ENCODE assay signal across 9 mouse cellular contexts in genomic region chr13:13523625-13524584, GRCm38 (mm10).
DNase-seq lines count a peak whose midpoint lies in the region; ATAC-seq and TF ChIP-seq lines count a peak whose summit lies in the region.
"Had no signal": no experiment of that assay in that cellular context is flagged by ENCODE, and none has a peak within 500 bp of the region (broad histone marks: within the 10 kb centered on the region; RNA-seq: fewer than 3 reads in every experiment).

No protein-coding gene starts in this region.

- H3K4me1 ChIP-seq in heart, postnatal 0 days (ENCODE audit: control insufficient read depth, insufficient read depth), result peaks cover 9% of the 10 kb centered on the region
- H3K4me1 ChIP-seq in thymus, adult 2 months (replicated peaks; ENCODE audit: control insufficient read depth, insufficient read depth, low read length), result peaks cover 55% of the 10 kb centered on the region
- H3K4me1 ChIP-seq: neural tube, embryonic 12.5 days had no signal

- ATAC-seq in heart, postnatal 0 days (ENCODE audit: insufficient read depth, low read depth), result peak; percentile 27; the same call in 1 of the 2 replicates

- TF ChIP-seq CTCF in heart, postnatal 0 days (IDR thresholded peaks at IDR 0.05; ENCODE audit: low read depth), result no peak
- TF ChIP-seq CTCF in thymus, adult 2 months (IDR thresholded peaks at IDR 0.05; ENCODE audit: borderline replicate concordance, control insufficient read depth, extremely low read depth, insufficient read depth, low read length, poor library complexity), result no peak

- 59% methylated on average over 9 of the region's 9 CpGs for WGBS in heart, postnatal 0 days
- WGBS in thymus, adult 2 months, result 32% methylated on average over 9 of the region's 9 CpGs
- WGBS in macrophage (ENCODE audit: missing documents), result 13% methylated on average over 9 of the region's 9 CpGs

- DNase-seq in heart, postnatal 0 days (ENCODE audit: low spot score), result no peak
- DNase-seq in heart, postnatal 25 days (ENCODE audit: low spot score), result no peak
- DNase-seq in thymus, adult 2 months, result peak; percentile 35
- DNase-seq in thymus, adult 18-20 months, result no peak
- DNase-seq in embryo, embryonic 11 days, result no peak
- DNase-seq in layer of hippocampus, postnatal 10 days (ENCODE audit: low spot score in 2 of 2), result no peak
- DNase-seq in layer of hippocampus, adult 9-10 months (ENCODE audit: low spot score), result no peak

- no peak overlapping the region for H3K4me2 ChIP-seq in heart, postnatal 0 days (ENCODE audit: low read depth, low read length)
- H3K4me2 ChIP-seq: neural tube, embryonic 12.5 days had no signal

- no peaks in the 10 kb centered on the region for H3K9me3 ChIP-seq in heart, postnatal 0 days (replicated peaks; ENCODE audit: control insufficient read depth, low read length)
- H3K9me3 ChIP-seq: neural tube, embryonic 12.5 days had no signal

- TF ChIP-seq POLR2A in thymus, adult 2 months (IDR thresholded peaks at IDR 0.05; ENCODE audit: control insufficient read depth, extremely low read depth, insufficient read depth, low read length, poor library complexity), result no peak

- intact Hi-C loops in heart, postnatal 25 days (cut with DNase I), result no loop called here

- H3K27ac ChIP-seq in heart, postnatal 0 days (ENCODE audit: low read depth), result peak overlapping the region; percentile 27; the same call in 1 of the 2 replicates
- peak overlapping the region; percentile 84 for H3K27ac ChIP-seq in thymus, adult 2 months (ENCODE audit: control insufficient read depth, insufficient read depth, low read length)
- H3K27ac ChIP-seq in macrophage, result peak overlapping the region; percentile 76
- H3K27ac ChIP-seq: neural tube, embryonic 12.5 days had no signal

- no peak overlapping the region for H3K9ac ChIP-seq in heart, postnatal 0 days (replicated peaks; ENCODE audit: low read depth, low read length)
- H3K9ac ChIP-seq: neural tube, embryonic 12.5 days had no signal

- no peaks in the 10 kb centered on the region for H3K27me3 ChIP-seq in heart, postnatal 0 days (ENCODE audit: control insufficient read depth, insufficient read depth, low read length)
- H3K27me3 ChIP-seq in thymus, adult 2 months (ENCODE audit: control insufficient read depth, insufficient read depth, low read length), result no peaks in the 10 kb centered on the region
- H3K27me3 ChIP-seq: neural tube, embryonic 12.5 days had no signal

- no peak overlapping the region for H3K4me3 ChIP-seq in heart, postnatal 0 days (ENCODE audit: low read depth, low read length)
- H3K4me3 ChIP-seq in thymus, adult 2 months (ENCODE audit: control insufficient read depth, insufficient read depth, low read length), result no peak overlapping the region
- H3K4me3 ChIP-seq in macrophage (ENCODE audit: inconsistent target), result no peak overlapping the region
- H3K4me3 ChIP-seq: neural tube, embryonic 12.5 days had no signal

- no peaks in the 10 kb centered on the region for H3K79me2 ChIP-seq in macrophage (ENCODE audit: inconsistent target)

- TF ChIP-seq EP300 in heart, postnatal 0 days (IDR thresholded peaks at IDR 0.05; ENCODE audit: low read depth), result no peak

- H3K36me3 ChIP-seq in heart, postnatal 0 days (replicated peaks; ENCODE audit: control insufficient read depth, insufficient read depth, low read length), result no peaks in the 10 kb centered on the region
- H3K36me3 ChIP-seq in thymus, adult 2 months (ENCODE audit: control insufficient read depth, insufficient read depth, low read length), result no peaks in the 10 kb centered on the region
- no peaks in the 10 kb centered on the region for H3K36me3 ChIP-seq in macrophage (ENCODE audit: inconsistent target)
- H3K36me3 ChIP-seq: neural tube, embryonic 12.5 days had no signal

Comparison
In these comparisons a context has a peak if more than half of its experiments do, and no peak if none do; other contexts are left out.
1. H3K27ac ChIP-seq: peak in every context shown above with its lines; median percentile 84 in thymus, adult 2 months; 76 in macrophage; 27 in heart, postnatal 0 days.